Comparison of ENCODE assay signal across 27 mouse cellular contexts in genomic region chr19:32978037-32978745, GRCm38 (mm10).
A peak's percentile ranks its signal among the peaks of the same experiment; 100 is the strongest.
DNase-seq lines count a peak whose midpoint lies in the region; ATAC-seq and TF ChIP-seq lines count a peak whose summit lies in the region.
"Had no signal": no experiment of that assay in that cellular context is flagged by ENCODE, and none has a peak within 500 bp of the region (broad histone marks: within the 10 kb centered on the region; RNA-seq: fewer than 3 reads in every experiment).

No protein-coding gene starts in this region.

- TF ChIP-seq POLR2A in thymus, adult 2 months (IDR thresholded peaks at IDR 0.05; ENCODE audit: control insufficient read depth, extremely low read depth, insufficient read depth, low read length, poor library complexity): no peak

- no peak overlapping the region for H3K4me3 ChIP-seq in thymus, adult 2 months (ENCODE audit: control insufficient read depth, insufficient read depth, low read length)
- H3K4me3 ChIP-seq: forebrain, embryonic 13.5 days; heart, embryonic 12.5 days; hindbrain, embryonic 12.5 days; neural tube, embryonic 13.5 days had no signal

- peak; percentile 11 for DNase-seq in lung, postnatal 36 days
- DNase-seq in lung, postnatal 10 days: no peak
- DNase-seq in adipocyte (ENCODE audit: low spot score): peak; percentile 31
- DNase-seq in thymus, adult 2 months: no peak
- no peak for DNase-seq in embryo, embryonic 10.5 days (ENCODE audit: low spot score)
- DNase-seq: adrenal gland, adult 2 months; cerebellum, adult 11-12 months; cerebellum, postnatal 36 days; heart, adult 18-20 months; heart, postnatal 14 days; kidney, adult 11 months; layer of hippocampus, adult 9-11 months; lung, adult 18-20 months; lung, postnatal 14 days; midbrain, embryonic 14.5 days; retina, postnatal 1 day; right cerebral cortex, postnatal 25 days; spleen, adult 18-20 months; thymus, postnatal 25 days had no signal

- peak; percentile 87 for ATAC-seq in granulocyte monocyte progenitor cell, adult 5-6 weeks (replicated peaks; ENCODE audit: poor library complexity, severe bottlenecking)
- ATAC-seq in inflammation-experienced regulatory T-cells, adult 6 months: no peak
- ATAC-seq: forebrain, embryonic 13.5 days; Patski had no signal

- H3K27me3 ChIP-seq in thymus, adult 2 months (ENCODE audit: control insufficient read depth, insufficient read depth, low read length): no peaks in the 10 kb centered on the region; the same call in 1 of the 2 replicates
- H3K27me3 ChIP-seq: forebrain, embryonic 13.5 days; heart, embryonic 12.5 days; hindbrain, embryonic 12.5 days; neural tube, embryonic 13.5 days; Patski had no signal

- no peak overlapping the region for H3K27ac ChIP-seq in thymus, adult 2 months (ENCODE audit: control insufficient read depth, insufficient read depth, low read length)
- H3K27ac ChIP-seq: forebrain, embryonic 13.5 days; hindbrain, embryonic 12.5 days; kidney, postnatal 0 days; neural tube, embryonic 13.5 days had no signal

- WGBS in thymus, adult 2 months: 75% methylated on average over 7 of the region's 7 CpGs

- H3K36me3 ChIP-seq in thymus, adult 2 months (ENCODE audit: control insufficient read depth, insufficient read depth, low read length): no peaks in the 10 kb centered on the region
- H3K36me3 ChIP-seq: heart, embryonic 12.5 days; hindbrain, embryonic 12.5 days; neural tube, embryonic 13.5 days had no signal

- H3K4me1 ChIP-seq in thymus, adult 2 months (replicated peaks; ENCODE audit: control insufficient read depth, insufficient read depth, low read length): peaks cover 8% of the 10 kb centered on the region
- H3K4me1 ChIP-seq: forebrain, embryonic 13.5 days; heart, embryonic 12.5 days; hindbrain, embryonic 12.5 days; neural tube, embryonic 13.5 days had no signal

- no peak for TF ChIP-seq CTCF in thymus, adult 2 months (IDR thresholded peaks at IDR 0.05; ENCODE audit: borderline replicate concordance, control insufficient read depth, extremely low read depth, insufficient read depth, low read length, poor library complexity)

Comparison
In these comparisons a context has a peak if more than half of its experiments do, and no peak if none do; other contexts are left out.
1. DNase-seq: peak in lung, postnatal 36 days (single experiment) and adipocyte (single experiment); none in lung, postnatal 10 days (single experiment), thymus, adult 2 months (single experiment) and embryo, embryonic 10.5 days (single experiment).